Mouse (Mus musculus): Measurements from ENCODE around the gene Klf2. TPM values are rescaled to one million over a fixed set of nuclear protein-coding genes. Genes with fewer than 3 reads are reported as not detected.

The Klf2 gene
- polyA plus RNA-seq, 1 experiment from 2014 or later, result 3.1 TPM

DNA sequence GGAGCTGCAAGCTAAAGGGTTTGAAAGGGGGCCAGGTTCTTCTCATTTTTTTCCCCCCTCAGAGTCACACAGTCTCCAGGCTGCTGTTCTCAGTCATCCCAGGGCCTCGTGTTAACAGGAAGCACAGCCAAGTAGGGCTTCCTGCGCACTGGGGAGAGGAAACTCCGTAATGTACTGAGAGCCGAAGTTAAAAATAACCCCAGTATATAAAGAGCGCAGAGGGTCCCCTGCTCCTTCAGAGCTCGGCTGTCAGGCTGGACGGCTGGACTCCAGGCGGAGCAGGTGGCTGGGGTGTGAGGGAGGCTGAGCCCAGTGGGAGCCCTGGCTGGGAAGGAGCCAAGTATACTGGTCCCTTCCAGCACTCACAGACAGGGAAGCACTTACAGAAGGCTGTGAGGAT lies 23.2 kb upstream of the Klf2 start:
- WGBS (ENCODE audit: missing documents), result under 1% methylated on average over 8 of the region's 8 CpGs
- H3K79me2 ChIP-seq (ENCODE audit: inconsistent target), result no peaks in the 10 kb centered on the region
- H3K36me3 ChIP-seq (ENCODE audit: inconsistent target), result no peaks in the 10 kb centered on the region
- H3K4me3 ChIP-seq (ENCODE audit: inconsistent target), result no peak overlapping the region
- peak overlapping the region; percentile 91 for H3K27ac ChIP-seq

DNA sequence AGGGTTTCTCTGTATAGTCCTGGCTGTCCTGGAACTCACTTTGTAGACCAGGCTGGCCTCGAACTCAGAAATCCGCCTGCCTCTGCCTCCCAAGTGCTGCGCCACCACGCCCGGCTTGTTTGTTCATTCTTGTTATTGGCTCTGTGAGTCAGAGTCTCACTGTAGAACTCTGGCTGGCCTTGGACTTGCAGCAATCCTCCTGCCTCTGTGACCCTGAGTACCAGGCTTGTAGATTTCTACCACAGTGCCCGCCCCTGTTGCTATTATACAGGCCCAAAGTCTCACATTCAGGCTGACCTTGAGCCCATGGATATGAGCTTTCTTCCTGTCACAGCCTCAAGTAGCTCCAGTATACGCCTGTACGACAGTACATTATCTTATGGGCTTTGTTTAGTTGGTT lies 22.3 kb upstream of the Klf2 start:
- Histone ChIP-seq H3K27ac (peak overlapping the region; percentile 91), H3K36me3 (ENCODE audit: inconsistent target) (no peaks in the 10 kb centered on the region), H3K79me2 (ENCODE audit: inconsistent target) (no peaks in the 10 kb centered on the region), H3K4me3 (ENCODE audit: inconsistent target) (no peak overlapping the region)
- WGBS (ENCODE audit: missing documents), result 100% methylated on average over 7 of the region's 8 CpGs

DNA sequence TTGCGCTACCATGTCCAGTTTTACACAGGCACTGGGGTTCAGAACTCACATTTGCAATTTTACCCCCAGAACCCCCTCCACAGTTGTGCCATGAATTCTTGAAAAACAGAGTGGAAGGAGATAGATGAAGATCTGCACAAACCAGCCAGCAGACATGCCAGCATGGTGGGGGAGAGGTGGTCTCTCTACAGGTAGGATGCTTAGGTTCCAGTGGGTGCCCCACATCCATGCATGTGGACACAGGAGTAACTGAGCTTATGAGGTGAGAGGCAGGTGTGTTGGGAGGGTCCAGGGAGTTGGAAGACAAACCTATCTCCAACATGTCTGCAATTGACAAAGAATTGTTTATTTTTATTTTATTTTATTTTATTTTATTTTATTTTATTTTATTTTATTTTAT lies 19.9 kb upstream of the Klf2 start:
- H3K79me2 ChIP-seq (ENCODE audit: inconsistent target), result no peaks in the 10 kb centered on the region
- 100% methylated on average over 1 of the region's 1 CpGs for WGBS (ENCODE audit: missing documents)

DNA sequence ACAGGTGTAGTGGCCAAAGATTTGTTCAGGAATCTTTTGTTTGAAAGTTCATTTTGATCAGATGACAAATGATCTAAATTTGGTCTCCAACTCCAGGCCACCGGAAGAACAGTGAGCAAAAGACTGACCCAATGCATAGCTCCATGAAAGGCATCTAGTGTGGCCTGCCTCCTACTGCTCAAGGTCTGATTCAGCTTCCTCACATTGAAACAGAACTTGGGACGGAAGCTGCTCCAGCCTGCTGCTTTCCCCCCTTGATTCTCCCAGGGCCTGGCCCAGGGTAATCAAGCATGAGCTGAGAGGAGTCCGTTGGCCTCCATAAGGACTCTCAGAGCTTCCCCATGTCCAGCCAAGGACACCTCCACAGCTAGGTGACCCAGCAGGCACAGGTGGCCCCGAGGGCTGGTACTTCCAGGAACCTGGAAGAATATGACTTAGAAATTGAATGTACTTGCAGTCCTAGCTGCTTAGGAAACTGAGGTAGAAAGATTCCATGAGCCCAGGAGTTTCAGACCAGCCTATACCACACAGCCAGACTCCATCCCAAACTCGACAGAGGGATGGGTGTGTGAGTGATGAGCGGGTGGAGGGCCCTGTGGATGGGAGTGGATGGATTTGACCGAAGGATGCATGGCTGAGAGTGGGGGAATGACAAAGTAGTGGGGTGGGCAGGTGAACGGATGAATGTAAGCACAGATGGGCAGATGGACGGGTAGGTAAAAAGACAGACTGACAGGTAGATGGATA lies 18.0 kb upstream of the Klf2 start:
- Histone ChIP-seq H3K27ac (no peak overlapping the region), H3K36me3 (ENCODE audit: inconsistent target) (no peaks in the 10 kb centered on the region), H3K79me2 (ENCODE audit: inconsistent target) (no peaks in the 10 kb centered on the region), H3K4me3 (ENCODE audit: inconsistent target) (no peak overlapping the region)
- 93% methylated on average over 9 of the region's 9 CpGs for WGBS (ENCODE audit: missing documents)

More for the DNA sequence above, 19.9 kb upstream of the Klf2 start:
- Histone ChIP-seq H3K4me3 (ENCODE audit: inconsistent target) (no peak overlapping the region), H3K27ac (no peak overlapping the region), H3K36me3 (ENCODE audit: inconsistent target) (no peaks in the 10 kb centered on the region)

DNA sequence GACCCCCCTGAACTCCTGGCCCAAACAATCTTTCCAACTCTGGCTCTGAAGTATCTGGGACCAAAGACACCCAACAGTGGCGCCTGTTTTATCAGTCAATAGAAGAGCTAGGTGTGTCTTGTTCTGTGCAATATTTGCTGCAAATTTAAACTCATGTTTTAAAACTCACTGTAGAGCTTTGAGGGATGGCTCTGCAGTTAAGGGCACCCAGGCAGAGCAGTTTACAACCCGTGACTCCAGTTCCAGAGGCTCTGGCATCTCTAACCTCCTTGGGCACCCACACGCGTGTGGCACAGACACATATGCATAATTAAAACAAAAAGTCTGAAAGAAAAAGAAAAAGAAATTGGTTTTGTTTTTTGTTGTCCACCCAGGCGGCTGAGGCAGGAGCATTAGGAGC lies 17.3 kb upstream of the Klf2 start:
- Histone ChIP-seq H3K4me3 (ENCODE audit: inconsistent target) (no peak overlapping the region), H3K27ac (no peak overlapping the region), H3K79me2 (ENCODE audit: inconsistent target) (no peaks in the 10 kb centered on the region), H3K36me3 (ENCODE audit: inconsistent target) (no peaks in the 10 kb centered on the region)
- 98% methylated on average over 5 of the region's 5 CpGs for WGBS (ENCODE audit: missing documents)

DNA sequence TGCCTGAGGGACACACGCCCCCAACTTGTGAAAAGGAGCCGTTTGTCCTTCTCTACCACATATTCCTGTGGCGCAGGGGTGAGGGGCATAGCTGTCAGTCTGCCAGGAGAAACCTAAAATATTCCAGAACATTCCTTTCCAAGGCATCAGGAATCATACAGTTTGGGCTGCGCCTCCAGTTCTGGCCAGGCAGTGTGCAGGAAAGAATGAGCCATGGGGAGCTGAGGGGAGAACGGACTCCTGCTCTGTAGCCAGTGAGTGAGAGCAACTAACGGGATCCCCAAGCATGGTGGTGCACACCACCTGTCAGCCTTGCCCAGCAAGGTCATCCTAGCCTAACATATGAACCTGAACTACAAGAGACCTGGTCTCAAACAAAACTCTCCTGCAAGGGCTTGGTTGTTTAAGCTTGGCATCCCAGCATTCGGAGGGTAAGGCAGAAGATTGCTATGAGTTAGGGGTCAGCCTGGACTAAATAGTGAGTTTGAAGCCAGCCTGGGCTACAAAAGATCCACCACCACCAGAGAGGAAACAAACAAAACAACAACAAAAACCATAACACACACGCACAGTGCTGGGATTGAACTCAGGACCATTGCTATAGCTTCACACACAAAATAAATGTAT lies 15.7 kb upstream of the Klf2 start:
- 51% methylated on average over 7 of the region's 8 CpGs for WGBS (ENCODE audit: missing documents)
- H3K79me2 ChIP-seq (ENCODE audit: inconsistent target), result no peaks in the 10 kb centered on the region
- H3K4me3 ChIP-seq (ENCODE audit: inconsistent target), result peak overlapping the region; percentile 19
- no peaks in the 10 kb centered on the region for H3K36me3 ChIP-seq (ENCODE audit: inconsistent target)
- H3K27ac ChIP-seq, result peak overlapping the region; percentile 76

DNA sequence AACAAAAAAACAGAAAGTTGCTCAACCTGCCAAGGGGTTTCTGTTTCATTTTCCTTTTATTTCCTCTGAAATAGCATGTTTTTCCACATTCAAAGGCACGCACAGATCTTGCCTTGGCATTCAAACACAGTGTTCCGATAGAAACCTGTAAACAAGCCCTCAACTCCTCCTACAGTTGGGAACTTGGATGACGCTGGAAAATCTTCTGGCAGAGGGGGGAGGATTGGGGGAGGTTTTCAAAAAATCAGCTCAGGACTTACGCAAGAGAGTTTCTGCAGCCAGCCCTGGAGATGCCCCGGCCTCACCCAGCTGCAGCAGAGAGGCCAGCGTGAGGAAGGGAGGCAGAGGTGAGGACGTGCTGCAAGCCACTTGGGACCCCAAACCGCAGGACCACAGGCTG lies 15.2 kb upstream of the Klf2 start:
- peak overlapping the region; percentile 76 for H3K27ac ChIP-seq
- WGBS (ENCODE audit: missing documents), result 3% methylated on average over 8 of the region's 8 CpGs
- H3K79me2 ChIP-seq (ENCODE audit: inconsistent target), result no peaks in the 10 kb centered on the region
- no peaks in the 10 kb centered on the region for H3K36me3 ChIP-seq (ENCODE audit: inconsistent target)
- H3K4me3 ChIP-seq (ENCODE audit: inconsistent target), result peak overlapping the region; percentile 19

DNA sequence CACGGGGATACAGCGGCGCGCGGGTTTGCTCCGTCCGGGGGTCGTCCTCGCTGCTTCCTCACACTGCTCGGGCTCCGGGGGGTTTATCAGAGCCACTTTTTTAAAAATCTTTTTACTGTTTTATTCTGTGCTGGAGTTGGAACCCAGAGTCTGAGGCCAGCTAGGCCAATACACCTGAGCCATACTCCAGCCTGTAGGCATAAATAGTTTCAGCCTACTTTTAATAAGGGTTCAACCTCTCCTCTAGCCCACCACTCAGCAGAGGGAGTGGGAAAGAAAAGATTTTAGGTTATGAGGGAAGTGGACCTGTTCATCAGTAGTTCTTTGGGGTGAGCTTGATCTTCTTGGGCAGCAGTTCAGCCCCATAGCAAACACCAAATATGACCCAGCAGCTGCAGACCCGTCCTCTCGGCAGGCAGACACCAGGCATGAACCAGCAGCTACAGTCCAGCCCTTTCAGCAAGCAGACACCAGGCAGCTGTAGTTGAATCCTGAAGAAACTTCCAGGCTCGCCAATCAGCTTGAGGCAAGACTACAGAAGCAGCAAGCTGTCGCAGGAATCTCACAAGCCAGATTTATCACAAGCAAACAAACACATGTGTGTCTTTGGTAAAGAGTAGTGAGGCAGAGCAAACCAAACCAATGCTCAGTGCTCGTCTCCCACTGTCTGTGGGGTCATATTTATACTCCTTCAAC lies 13.5 kb upstream of the Klf2 start, which contains the start of gene Gm10282:
Gene Gm10282 (minus strand): TSS at position 51 of the 696 bp plus-strand sequence.
- no peaks in the 10 kb centered on the region for H3K79me2 ChIP-seq (ENCODE audit: inconsistent target)
- H3K36me3 ChIP-seq (ENCODE audit: inconsistent target), result no peaks in the 10 kb centered on the region
- H3K27ac ChIP-seq, result 0 out of 2 replicates have a peak within 1 kb of the TSS, but pooled peaks have one; percentile 21
- H3K4me3 ChIP-seq (ENCODE audit: inconsistent target), result no peak within 1 kb of the TSS
- WGBS (ENCODE audit: missing documents), result 90% methylated on average over 7 of the region's 16 CpGs

- H3K79me2 ChIP-seq (ENCODE audit: inconsistent target), result no peaks in the 10 kb centered on the region
- 88% methylated on average over 4 of the region's 5 CpGs for WGBS (ENCODE audit: missing documents)
These were observed 11.9 kb upstream of the Klf2 start for GRCm38 (mm10) chr8:72306913-72307312.

GRCm38 (mm10) chr8:72308276-72308675 lies 10.6 kb upstream of the Klf2 start:
- Histone ChIP-seq H3K27ac (no peak overlapping the region), H3K4me3 (ENCODE audit: inconsistent target) (no peak overlapping the region), H3K36me3 (ENCODE audit: inconsistent target) (no peaks in the 10 kb centered on the region), H3K79me2 (ENCODE audit: inconsistent target) (no peaks in the 10 kb centered on the region)
- 84% methylated on average over 6 of the region's 6 CpGs for WGBS (ENCODE audit: missing documents)

More at GRCm38 (mm10) chr8:72306913-72307312, 11.9 kb upstream of the Klf2 start:
- Histone ChIP-seq H3K36me3 (ENCODE audit: inconsistent target) (no peaks in the 10 kb centered on the region), H3K27ac (no peak overlapping the region), H3K4me3 (ENCODE audit: inconsistent target) (no peak overlapping the region)

- H3K27ac ChIP-seq, result no peak overlapping the region
- 87% methylated on average over 8 of the region's 8 CpGs for WGBS (ENCODE audit: missing documents)
- no peak overlapping the region for H3K4me3 ChIP-seq (ENCODE audit: inconsistent target)
- no peaks in the 10 kb centered on the region for H3K36me3 ChIP-seq (ENCODE audit: inconsistent target)
- H3K79me2 ChIP-seq (ENCODE audit: inconsistent target), result no peaks in the 10 kb centered on the region
These were observed 7.9 kb upstream of the Klf2 start for GRCm38 (mm10) chr8:72310849-72311506.

- Histone ChIP-seq H3K27ac (no peak overlapping the region), H3K36me3 (ENCODE audit: inconsistent target) (no peaks in the 10 kb centered on the region), H3K79me2 (ENCODE audit: inconsistent target) (no peaks in the 10 kb centered on the region), H3K4me3 (ENCODE audit: inconsistent target) (no peak overlapping the region)
- WGBS (ENCODE audit: missing documents), result 90% methylated on average over 3 of the region's 3 CpGs
These were observed 5.8 kb upstream of the Klf2 start for GRCm38 (mm10) chr8:72312926-72313518.

DNA sequence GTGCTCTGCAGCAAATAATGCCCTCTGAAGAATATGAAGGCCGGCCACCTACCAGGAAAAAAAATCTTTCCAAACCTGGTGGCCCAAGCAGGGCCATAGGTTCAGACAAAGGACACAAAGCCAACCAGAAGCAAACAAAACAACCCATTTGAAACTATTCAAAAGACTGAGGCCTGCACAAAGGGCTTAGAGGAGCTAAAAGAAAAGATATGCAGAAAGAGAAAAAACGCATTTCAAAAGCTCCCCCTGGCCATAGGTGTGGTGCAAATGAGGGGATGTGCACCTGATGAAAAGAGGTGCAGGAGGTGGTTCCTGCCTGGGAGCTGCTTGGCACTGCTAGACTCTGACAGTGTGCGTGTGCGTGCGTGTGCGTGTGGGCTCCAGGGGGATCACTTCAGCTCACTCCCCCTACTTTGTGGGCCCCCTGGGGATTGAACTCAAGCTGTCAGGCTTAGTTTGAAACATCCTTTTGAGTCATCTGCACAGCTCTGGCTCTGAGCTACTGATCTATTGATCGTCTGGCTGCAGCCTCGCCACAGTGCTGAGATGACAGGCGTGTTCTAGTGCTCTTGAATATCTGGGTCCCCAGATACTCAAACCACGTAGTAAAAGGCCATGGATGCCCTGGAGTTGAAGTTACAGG lies 2.7 kb upstream of the Klf2 start:
- Histone ChIP-seq H3K79me2 (ENCODE audit: inconsistent target) (peaks cover 18% of the 10 kb centered on the region), H3K27ac (no peak overlapping the region), H3K4me3 (ENCODE audit: inconsistent target) (no peak overlapping the region), H3K36me3 (ENCODE audit: inconsistent target) (no peaks in the 10 kb centered on the region)
- 94% methylated on average over 10 of the region's 10 CpGs for WGBS (ENCODE audit: missing documents)
